Mouse (Mus musculus): Measurements from ENCODE around the gene Ankrd44. TPM values are rescaled to one million over a fixed set of nuclear protein-coding genes. Genes with fewer than 3 reads are reported as not detected.

Ankrd44 gene
- polyA plus RNA-seq, 1 experiment, result 5.2 TPM

DNA sequence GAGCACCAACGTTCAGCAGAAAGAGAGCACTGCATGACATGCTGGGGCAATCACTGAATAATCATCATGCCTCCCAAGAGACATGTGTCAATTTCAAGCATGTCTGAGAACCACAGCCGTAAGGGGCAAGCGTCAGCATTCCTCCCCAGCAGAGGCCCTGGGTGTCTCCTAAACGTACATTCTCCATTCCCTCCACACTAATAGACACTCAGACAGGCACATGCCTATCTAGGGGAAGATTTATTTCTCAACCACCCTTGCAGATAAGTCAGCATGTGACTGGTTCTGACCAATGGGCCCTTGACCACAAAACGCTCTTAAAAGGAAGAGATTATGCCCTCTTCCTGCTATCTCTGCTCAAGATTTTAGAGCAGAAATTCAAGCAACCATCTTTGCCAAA, 37.7 kb downstream of the Ankrd44 start:
- Histone ChIP-seq H3K4me3 (ENCODE audit: low read depth, low read length) (no peak overlapping the region), H3K27ac (ENCODE audit: insufficient read depth, low read length) (no peak overlapping the region), H3K9ac (ENCODE audit: low read depth, poor library complexity, severe bottlenecking) (no peak overlapping the region), H3K9me3 (replicated peaks; ENCODE audit: control insufficient read depth, insufficient read depth, low read length, poor library complexity, severe bottlenecking) (no peaks in the 10 kb centered on the region), H3K36me3 (ENCODE audit: control insufficient read depth, insufficient read depth, low read length, poor library complexity, severe bottlenecking) (no peaks in the 10 kb centered on the region), H3K4me1 (ENCODE audit: control insufficient read depth, insufficient read depth, low read length) (no peaks in the 10 kb centered on the region), H3K27me3 (ENCODE audit: control insufficient read depth, insufficient read depth, low read length, poor library complexity, severe bottlenecking) (no peaks in the 10 kb centered on the region)
- TF ChIP-seq POLR2A (IDR thresholded peaks at IDR 0.05; ENCODE audit: insufficient read depth, low read length), result no peak
- TF ChIP-seq EP300 (IDR thresholded peaks at IDR 0.05; ENCODE audit: insufficient read depth, low read depth, low read length), result no peak
- no peak for TF ChIP-seq CTCF (IDR thresholded peaks at IDR 0.05; ENCODE audit: low read depth, low read length)

DNA sequence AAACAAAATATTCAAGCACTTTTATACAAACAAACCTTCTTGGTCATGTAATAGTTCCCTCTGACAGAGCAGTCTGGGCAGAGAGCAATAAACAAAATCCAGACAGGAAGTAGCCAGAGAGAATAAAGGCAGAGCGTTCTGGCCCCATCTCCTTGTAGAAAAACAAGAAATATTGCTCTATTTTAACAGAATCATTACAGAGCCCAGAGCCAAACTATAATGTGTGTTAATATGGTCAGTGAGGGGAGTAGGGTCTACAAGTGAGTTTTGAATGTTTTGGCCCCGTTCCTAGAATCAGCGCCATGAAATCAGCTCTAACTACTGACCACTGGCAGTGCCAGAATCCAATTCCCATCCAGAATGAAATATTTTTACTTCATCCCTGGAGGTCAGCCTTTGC, 38.3 kb downstream of the Ankrd44 start:
- Histone ChIP-seq H3K4me1 (ENCODE audit: control insufficient read depth, insufficient read depth, low read length) (no peaks in the 10 kb centered on the region), H3K4me3 (ENCODE audit: low read depth, low read length) (no peak overlapping the region), H3K27ac (ENCODE audit: insufficient read depth, low read length) (no peak overlapping the region), H3K9ac (ENCODE audit: low read depth, poor library complexity, severe bottlenecking) (no peak overlapping the region), H3K36me3 (ENCODE audit: control insufficient read depth, insufficient read depth, low read length, poor library complexity, severe bottlenecking) (no peaks in the 10 kb centered on the region), H3K9me3 (replicated peaks; ENCODE audit: control insufficient read depth, insufficient read depth, low read length, poor library complexity, severe bottlenecking) (no peaks in the 10 kb centered on the region), H3K27me3 (ENCODE audit: control insufficient read depth, insufficient read depth, low read length, poor library complexity, severe bottlenecking) (no peaks in the 10 kb centered on the region)
- TF ChIP-seq EP300 (IDR thresholded peaks at IDR 0.05; ENCODE audit: insufficient read depth, low read depth, low read length), result no peak
- no peak for TF ChIP-seq CTCF (IDR thresholded peaks at IDR 0.05; ENCODE audit: low read depth, low read length)
- no peak for TF ChIP-seq POLR2A (IDR thresholded peaks at IDR 0.05; ENCODE audit: insufficient read depth, low read length)

DNA sequence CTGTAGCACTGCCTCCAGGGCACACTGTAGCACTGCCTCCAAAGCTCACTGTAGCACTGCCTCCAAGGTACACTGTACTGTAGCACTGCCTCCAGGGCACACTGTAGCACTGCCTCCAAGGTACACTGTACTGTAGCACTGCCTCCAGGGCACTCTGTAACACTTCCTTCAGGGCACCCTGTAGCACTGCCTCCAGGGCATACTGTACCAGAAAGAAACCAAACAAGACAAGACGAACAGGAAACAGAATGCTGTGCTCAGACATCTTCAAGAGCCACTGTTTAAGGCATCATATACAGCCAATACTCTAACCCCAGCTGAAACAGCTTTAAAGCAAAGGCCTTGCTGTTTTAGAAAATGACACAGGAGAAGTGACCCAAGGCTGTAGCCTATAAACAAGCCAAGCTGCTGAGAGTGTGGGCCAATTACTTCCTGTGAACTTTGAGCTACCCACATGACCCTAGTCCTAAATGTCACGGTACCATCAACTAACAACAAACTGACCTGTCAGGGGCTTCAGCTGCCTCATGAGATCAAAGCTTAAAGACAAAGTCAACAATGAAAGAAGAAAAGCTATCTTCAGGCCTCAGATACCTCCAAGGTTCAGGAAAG, 43.2 kb downstream of the Ankrd44 start:
- Histone ChIP-seq H3K9ac (ENCODE audit: low read depth, poor library complexity, severe bottlenecking) (no peak overlapping the region), H3K9me3 (replicated peaks; ENCODE audit: control insufficient read depth, insufficient read depth, low read length, poor library complexity, severe bottlenecking) (no peaks in the 10 kb centered on the region), H3K36me3 (ENCODE audit: control insufficient read depth, insufficient read depth, low read length, poor library complexity, severe bottlenecking) (no peaks in the 10 kb centered on the region), H3K4me1 (ENCODE audit: control insufficient read depth, insufficient read depth, low read length) (no peaks in the 10 kb centered on the region), H3K4me3 (ENCODE audit: low read depth, low read length) (no peak overlapping the region), H3K27me3 (ENCODE audit: control insufficient read depth, insufficient read depth, low read length, poor library complexity, severe bottlenecking) (no peaks in the 10 kb centered on the region), H3K27ac (ENCODE audit: insufficient read depth, low read length) (no peak overlapping the region)
- TF ChIP-seq POLR2A (IDR thresholded peaks at IDR 0.05; ENCODE audit: insufficient read depth, low read length) (no peak), EP300 (IDR thresholded peaks at IDR 0.05; ENCODE audit: insufficient read depth, low read depth, low read length) (no peak), CTCF (IDR thresholded peaks at IDR 0.05; ENCODE audit: low read depth, low read length) (no peak)

DNA sequence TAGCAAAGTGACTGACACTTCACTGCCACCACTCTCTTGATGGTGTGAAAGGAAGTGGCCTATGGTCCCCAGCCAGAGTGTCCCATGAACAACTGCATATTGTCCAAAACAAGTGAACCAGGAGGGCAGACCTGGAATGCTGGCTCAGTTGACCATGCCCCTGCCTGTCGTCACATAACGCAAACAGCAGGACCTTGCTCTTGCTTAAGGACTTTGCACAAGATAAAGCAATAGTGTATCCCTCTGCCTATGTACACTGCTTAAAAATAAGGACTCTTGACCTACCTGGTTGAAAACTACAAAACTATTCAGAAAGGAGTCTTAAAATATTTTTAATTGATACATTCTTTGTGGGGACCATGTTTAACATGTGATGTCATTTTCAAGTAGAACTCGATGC, 44.7 kb downstream of the Ankrd44 start:
- H3K27ac ChIP-seq (ENCODE audit: insufficient read depth, low read length), result no peak overlapping the region
- H3K36me3 ChIP-seq (ENCODE audit: control insufficient read depth, insufficient read depth, low read length, poor library complexity, severe bottlenecking), result no peaks in the 10 kb centered on the region
- no peak overlapping the region for H3K9ac ChIP-seq (ENCODE audit: low read depth, poor library complexity, severe bottlenecking)
- no peaks in the 10 kb centered on the region for H3K27me3 ChIP-seq (ENCODE audit: control insufficient read depth, insufficient read depth, low read length, poor library complexity, severe bottlenecking)
- H3K4me1 ChIP-seq (ENCODE audit: control insufficient read depth, insufficient read depth, low read length), result no peaks in the 10 kb centered on the region
- no peaks in the 10 kb centered on the region for H3K9me3 ChIP-seq (replicated peaks; ENCODE audit: control insufficient read depth, insufficient read depth, low read length, poor library complexity, severe bottlenecking)
- H3K4me3 ChIP-seq (ENCODE audit: low read depth, low read length), result no peak overlapping the region
- TF ChIP-seq POLR2A (IDR thresholded peaks at IDR 0.05; ENCODE audit: insufficient read depth, low read length) (no peak), CTCF (IDR thresholded peaks at IDR 0.05; ENCODE audit: low read depth, low read length) (no peak), EP300 (IDR thresholded peaks at IDR 0.05; ENCODE audit: insufficient read depth, low read depth, low read length) (no peak)

DNA sequence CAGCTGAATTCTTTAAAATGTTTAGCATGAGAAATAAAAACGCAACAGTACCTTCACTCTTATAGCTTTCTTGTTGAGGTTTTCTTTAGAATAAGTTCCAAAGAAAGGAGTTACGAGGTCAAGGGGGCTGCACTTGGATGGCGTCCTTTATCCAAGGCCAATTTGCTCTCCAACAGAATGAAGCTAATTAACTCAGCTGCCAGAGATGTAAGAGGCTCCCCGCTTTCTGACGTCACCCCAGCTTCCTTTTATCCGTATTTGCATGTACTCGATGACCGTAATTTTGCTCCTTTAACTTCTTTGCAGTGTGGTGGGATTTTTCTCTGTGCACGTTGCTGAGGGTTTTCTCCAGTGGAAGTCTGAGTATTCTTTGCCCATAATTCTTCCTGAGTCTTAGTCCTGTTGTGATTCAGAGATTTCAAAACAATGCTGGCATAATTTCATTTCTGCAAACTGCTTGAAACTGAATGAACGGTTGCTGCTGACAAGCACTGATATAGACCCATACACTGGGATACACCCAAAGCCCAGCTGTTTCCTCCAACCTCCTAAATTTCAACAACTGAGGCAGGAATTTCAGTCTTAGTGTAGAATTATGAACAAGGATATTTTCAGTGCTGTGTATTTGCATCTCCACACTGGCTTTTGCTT, 48.6 kb downstream of the Ankrd44 start:
- H3K4me1 ChIP-seq (ENCODE audit: control insufficient read depth, insufficient read depth, low read length), result no peaks in the 10 kb centered on the region
- H3K9ac ChIP-seq (ENCODE audit: low read depth, poor library complexity, severe bottlenecking), result no peak overlapping the region
- H3K27ac ChIP-seq (ENCODE audit: insufficient read depth, low read length), result no peak overlapping the region
- H3K36me3 ChIP-seq (ENCODE audit: control insufficient read depth, insufficient read depth, low read length, poor library complexity, severe bottlenecking), result no peaks in the 10 kb centered on the region
- no peaks in the 10 kb centered on the region for H3K9me3 ChIP-seq (replicated peaks; ENCODE audit: control insufficient read depth, insufficient read depth, low read length, poor library complexity, severe bottlenecking)
- H3K4me3 ChIP-seq (ENCODE audit: low read depth, low read length), result no peak overlapping the region
- TF ChIP-seq CTCF (IDR thresholded peaks at IDR 0.05; ENCODE audit: low read depth, low read length) (no peak), POLR2A (IDR thresholded peaks at IDR 0.05; ENCODE audit: insufficient read depth, low read length) (no peak), EP300 (IDR thresholded peaks at IDR 0.05; ENCODE audit: insufficient read depth, low read depth, low read length) (no peak)
- no peaks in the 10 kb centered on the region for H3K27me3 ChIP-seq (ENCODE audit: control insufficient read depth, insufficient read depth, low read length, poor library complexity, severe bottlenecking)

DNA sequence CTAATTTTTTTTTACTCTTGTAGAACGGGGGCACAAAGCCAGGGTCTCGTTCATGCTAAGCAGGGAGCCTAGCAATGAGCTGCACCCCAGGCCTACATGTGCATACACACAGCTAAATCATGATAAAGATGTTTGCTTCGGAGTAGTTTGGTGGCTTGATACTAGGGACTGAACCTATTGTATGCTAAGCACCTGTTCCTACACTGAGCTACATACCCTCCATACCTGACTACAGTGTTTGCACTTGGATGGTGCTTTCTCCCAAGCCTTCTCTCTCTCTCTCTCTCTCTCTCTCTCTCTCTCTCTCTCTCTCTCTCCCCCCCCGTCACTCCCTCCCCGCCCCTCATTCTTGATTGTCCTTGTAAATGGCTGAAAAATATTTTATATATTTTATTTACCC, 49.2 kb downstream of the Ankrd44 start:
- H3K27ac ChIP-seq (ENCODE audit: insufficient read depth, low read length), result no peak overlapping the region
- no peak overlapping the region for H3K9ac ChIP-seq (ENCODE audit: low read depth, poor library complexity, severe bottlenecking)
- no peaks in the 10 kb centered on the region for H3K4me1 ChIP-seq (ENCODE audit: control insufficient read depth, insufficient read depth, low read length)
- H3K9me3 ChIP-seq (replicated peaks; ENCODE audit: control insufficient read depth, insufficient read depth, low read length, poor library complexity, severe bottlenecking), result no peaks in the 10 kb centered on the region
- no peak overlapping the region for H3K4me3 ChIP-seq (ENCODE audit: low read depth, low read length)
- TF ChIP-seq EP300 (IDR thresholded peaks at IDR 0.05; ENCODE audit: insufficient read depth, low read depth, low read length) (no peak), CTCF (IDR thresholded peaks at IDR 0.05; ENCODE audit: low read depth, low read length) (no peak), POLR2A (IDR thresholded peaks at IDR 0.05; ENCODE audit: insufficient read depth, low read length) (no peak)
- no peaks in the 10 kb centered on the region for H3K27me3 ChIP-seq (ENCODE audit: control insufficient read depth, insufficient read depth, low read length, poor library complexity, severe bottlenecking)
- H3K36me3 ChIP-seq (ENCODE audit: control insufficient read depth, insufficient read depth, low read length, poor library complexity, severe bottlenecking), result no peaks in the 10 kb centered on the region

All from ES-Bruce4 (cell line).